Mouse (Mus musculus) stomach, embryonic 16.5 days (tissue): Measurements from ENCODE around the gene Col4a2. TPM values are rescaled to one million over a fixed set of nuclear protein-coding genes. Genes with fewer than 3 reads are reported as not detected.

ENCODE experiments used
- ATAC-seq: fragments of 200-750 bp; cut with Nextera tagmentation; 2 replicates; pipeline ENCODE4 v1.8.0; 2017; ENCODE audit warnings: moderate number of reproducible peaks, moderate TSS enrichment; ENCODE audit not compliant: insufficient read depth, low FRiP score
- H3K27ac ChIP-seq: fragments of 300-500 bp; sonication (generic); 2 replicates; pipeline ENCODE4 v1.5.1; 2014; ENCODE audit warnings: low read length
- H3K27me3 ChIP-seq: fragments of 300-500 bp; sonication (generic); 2 replicates; pipeline ENCODE4 v1.6.1; 2014; ENCODE audit warnings: low read length, control low read depth, mixed read lengths; ENCODE audit not compliant: control insufficient read depth, insufficient read depth
- H3K36me3 ChIP-seq: fragments of 300-500 bp; sonication (generic); 2 replicates; pipeline ENCODE4 v1.6.1; 2014; ENCODE audit warnings: low read length; ENCODE audit not compliant: control insufficient read depth, insufficient read depth
- H3K4me1 ChIP-seq: fragments of 300-500 bp; sonication (generic); 2 replicates; pipeline ENCODE4 v1.6.1; 2014; ENCODE audit warnings: low read length, control low read depth, mixed read lengths; ENCODE audit not compliant: control insufficient read depth, insufficient read depth
- H3K4me2 ChIP-seq: fragments of 300-500 bp; sonication (generic); 2 replicates; pipeline ENCODE4 v1.6.1; 2014; ENCODE audit warnings: low read depth, low read length, mixed read lengths
- H3K4me3 ChIP-seq: fragments of 300-500 bp; sonication (generic); replicated peaks from 2 replicates; pipeline ENCODE4 v1.5.1; 2014; ENCODE audit warnings: mild to moderate bottlenecking, low read length
- H3K9ac ChIP-seq: fragments of 300-500 bp; sonication (generic); 2 replicates; pipeline ENCODE4 v1.6.1; 2014; ENCODE audit warnings: low read length
- H3K9me3 ChIP-seq: fragments of 300-500 bp; sonication (generic); replicated peaks from 2 replicates; pipeline ENCODE4 v1.6.1; 2016; ENCODE audit warnings: low read length, control low read depth; ENCODE audit not compliant: control insufficient read depth
- WGBS: fragments of 180-500 bp; shearing (Covaris S2); extraction: QIAGEN DNeasy Blood & Tissue Kit; methylation state at CpG from one replicate; pipeline ENCODE4 v1.1.7; 2014; 5-methylcytosine and 5-hydroxymethylcytosine counted together
- polyA plus RNA-seq: library from polyadenylated mRNA; unstranded; fragments of >200 nt; fragmentation: Nextera tagmentation; extraction: Ambion mirVana; gene quantifications from 2 replicates; pipeline ENCODE4 v1.2.1, GENCODE M21; 2015

Gene Col4a2
- polyA plus RNA-seq, 1 experiment from 2014 or later, result 65.2 TPM

GRCm38 (mm10) chr8:11441291-11441690 lies 128.7 kb downstream of the Col4a2 start:
- no peak overlapping the region for H3K4me3 ChIP-seq
- H3K9ac ChIP-seq, result no peak overlapping the region
- H3K27me3 ChIP-seq, result no peaks in the 10 kb centered on the region
- H3K27ac ChIP-seq, result no peak overlapping the region
- no peak overlapping the region for H3K4me2 ChIP-seq
- no peaks in the 10 kb centered on the region for H3K4me1 ChIP-seq
- ATAC-seq, result no peak
- 88% methylated on average over 6 of the region's 6 CpGs for WGBS
- H3K36me3 ChIP-seq, result peaks cover 5% of the 10 kb centered on the region; the same call in 1 of the 2 replicates
- no peaks in the 10 kb centered on the region for H3K9me3 ChIP-seq

- no peak overlapping the region for H3K27ac ChIP-seq
These were observed 131.0 kb downstream of the Col4a2 start for GRCm38 (mm10) chr8:11443611-11444010.

GRCm38 (mm10) chr8:11444216-11444615 lies 131.6 kb downstream of the Col4a2 start:
- ATAC-seq, result no peak
- H3K36me3 ChIP-seq, result peaks cover 9% of the 10 kb centered on the region
- H3K9ac ChIP-seq, result no peak overlapping the region

More at GRCm38 (mm10) chr8:11443611-11444010, 131.0 kb downstream of the Col4a2 start:
- Histone ChIP-seq H3K9ac (no peak overlapping the region), H3K4me1 (no peaks in the 10 kb centered on the region), H3K9me3 (no peaks in the 10 kb centered on the region), H3K4me2 (no peak overlapping the region), H3K36me3 (peaks cover 9% of the 10 kb centered on the region), H3K4me3 (no peak overlapping the region), H3K27me3 (no peaks in the 10 kb centered on the region)
- WGBS, result 74% methylated on average over 9 of the region's 9 CpGs
- no peak for ATAC-seq

GRCm38 (mm10) chr8:11445790-11446189 lies 133.2 kb downstream of the Col4a2 start:
- H3K27me3 ChIP-seq, result no peaks in the 10 kb centered on the region
- no peak overlapping the region for H3K4me2 ChIP-seq
- peaks cover 9% of the 10 kb centered on the region for H3K36me3 ChIP-seq
- WGBS, result 93% methylated on average over 13 of the region's 13 CpGs
- H3K9ac ChIP-seq, result no peak overlapping the region
- no peaks in the 10 kb centered on the region for H3K9me3 ChIP-seq
- H3K4me1 ChIP-seq, result no peaks in the 10 kb centered on the region
- no peak overlapping the region for H3K4me3 ChIP-seq
- no peak overlapping the region for H3K27ac ChIP-seq
- no peak for ATAC-seq

More at GRCm38 (mm10) chr8:11444216-11444615, 131.6 kb downstream of the Col4a2 start:
- H3K4me3 ChIP-seq, result no peak overlapping the region
- H3K27ac ChIP-seq, result no peak overlapping the region
- H3K27me3 ChIP-seq, result no peaks in the 10 kb centered on the region
- H3K4me2 ChIP-seq, result no peak overlapping the region
- H3K9me3 ChIP-seq, result no peaks in the 10 kb centered on the region
- 90% methylated on average over 7 of the region's 7 CpGs for WGBS
- H3K4me1 ChIP-seq, result no peaks in the 10 kb centered on the region

- Histone ChIP-seq H3K9ac (no peak overlapping the region), H3K9me3 (no peaks in the 10 kb centered on the region), H3K27ac (no peak overlapping the region), H3K27me3 (no peaks in the 10 kb centered on the region), H3K4me3 (no peak overlapping the region), H3K4me2 (no peak overlapping the region), H3K36me3 (peaks cover 9% of the 10 kb centered on the region), H3K4me1 (no peaks in the 10 kb centered on the region)
- no peak for ATAC-seq
- WGBS, result 91% methylated on average over 23 of the region's 23 CpGs
These were observed 135.4 kb downstream of the Col4a2 start for GRCm38 (mm10) chr8:11447910-11448570.

GRCm38 (mm10) chr8:11450184-11451113 lies 137.8 kb downstream of the Col4a2 start:
- Histone ChIP-seq H3K27me3 (no peaks in the 10 kb centered on the region), H3K4me1 (no peaks in the 10 kb centered on the region), H3K36me3 (peaks cover 3% of the 10 kb centered on the region; the same call in 1 of the 2 replicates), H3K4me2 (no peak overlapping the region), H3K4me3 (no peak overlapping the region), H3K27ac (no peak overlapping the region), H3K9me3 (no peaks in the 10 kb centered on the region), H3K9ac (no peak overlapping the region)
- 31% methylated on average over 8 of the region's 8 CpGs for WGBS
- peak; percentile 61 for ATAC-seq

- Histone ChIP-seq H3K9ac (no peak overlapping the region), H3K36me3 (no peaks in the 10 kb centered on the region), H3K4me3 (no peak overlapping the region), H3K9me3 (no peaks in the 10 kb centered on the region), H3K4me2 (no peak overlapping the region), H3K27me3 (no peaks in the 10 kb centered on the region), H3K4me1 (no peaks in the 10 kb centered on the region), H3K27ac (no peak overlapping the region)
- no peak for ATAC-seq
- 86% methylated on average over 1 of the region's 1 CpGs for WGBS
These were observed 139.5 kb downstream of the Col4a2 start for GRCm38 (mm10) chr8:11452152-11452551.

GRCm38 (mm10) chr8:11452559-11452958 lies 140.0 kb downstream of the Col4a2 start:
- Histone ChIP-seq H3K27me3 (no peaks in the 10 kb centered on the region), H3K4me1 (no peaks in the 10 kb centered on the region), H3K4me3 (no peak overlapping the region), H3K36me3 (no peaks in the 10 kb centered on the region), H3K4me2 (no peak overlapping the region), H3K9me3 (no peaks in the 10 kb centered on the region), H3K27ac (no peak overlapping the region), H3K9ac (no peak overlapping the region)
- ATAC-seq, result no peak
- 69% methylated on average over 3 of the region's 3 CpGs for WGBS

- H3K4me2 ChIP-seq, result no peak overlapping the region
- no peak for ATAC-seq
- H3K27me3 ChIP-seq, result no peaks in the 10 kb centered on the region
- 55% methylated on average over 4 of the region's 4 CpGs for whole genome bisulfite sequencing
- no peak overlapping the region for H3K4me3 ChIP-seq
- H3K9ac ChIP-seq, result no peak overlapping the region
- no peaks in the 10 kb centered on the region for H3K36me3 ChIP-seq
- H3K9me3 ChIP-seq, result no peaks in the 10 kb centered on the region
- peaks cover 3% of the 10 kb centered on the region for H3K4me1 ChIP-seq
- no peak overlapping the region for H3K27ac ChIP-seq
These were observed 140.4 kb downstream of the Col4a2 start for GRCm38 (mm10) chr8:11452974-11453373.
